Mouse (Mus musculus): ENCODE results near the gene Kri1.

GRCm38 (mm10) chr9:21287571-21288402, at the start of gene Kri1:
- TF ChIP-seq CTCF (IDR thresholded peaks at IDR 0.05; ENCODE audit: borderline replicate concordance, insufficient read depth, low read depth, low read length) = no peak
- peak; percentile 96 for TF ChIP-seq POLR2A (IDR thresholded peaks at IDR 0.05; ENCODE audit: borderline replicate concordance, insufficient read depth, low read length)

Measured in cerebellum, adult 2 months (tissue).